Mouse (Mus musculus): Measurements from ENCODE around the gene Abca1.
A peak's percentile ranks its signal among the peaks of the same experiment; 100 is the strongest.

The Abca1 gene

DNA sequence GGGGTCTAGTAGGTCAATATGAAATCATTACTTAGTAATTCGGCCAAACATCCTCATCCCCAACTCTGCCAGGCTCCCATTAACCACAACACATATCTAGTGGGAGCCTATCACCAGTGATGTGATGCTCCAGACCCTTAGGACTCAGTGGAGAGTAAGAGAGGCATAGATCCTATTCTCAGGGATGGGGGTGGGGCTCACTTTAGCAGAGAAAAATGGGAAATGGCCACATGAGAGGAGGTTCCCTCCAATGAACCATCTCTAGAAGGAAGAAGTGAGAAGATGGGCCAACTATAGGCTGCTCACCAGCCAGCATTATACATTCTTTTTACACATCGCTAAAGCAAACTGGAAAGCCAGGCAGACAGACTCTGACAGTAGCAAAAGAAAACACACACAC, 10.9 kb downstream of the Abca1 start:
- DNase-seq, result no peak

DNA sequence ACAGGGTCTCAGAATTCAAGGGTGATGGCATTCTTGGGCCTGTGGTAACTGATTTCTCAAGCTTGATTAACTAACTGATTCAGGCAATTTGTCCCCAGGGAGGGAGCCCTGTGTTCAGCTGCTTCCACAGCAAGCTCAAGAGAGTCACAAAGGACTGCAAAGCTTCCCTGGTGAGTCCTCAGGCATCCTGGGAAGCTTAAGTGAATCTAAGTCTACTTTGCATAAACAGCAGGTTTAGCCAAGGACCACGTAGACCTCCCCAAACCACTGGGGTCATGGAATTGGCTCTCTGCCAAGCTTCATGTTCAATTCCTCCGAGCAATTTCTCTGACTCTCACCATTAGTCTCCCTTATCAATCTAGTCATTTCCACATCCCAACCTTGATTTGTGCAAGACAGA, 12.2 kb downstream of the Abca1 start:
- no peak for DNase-seq

DNA sequence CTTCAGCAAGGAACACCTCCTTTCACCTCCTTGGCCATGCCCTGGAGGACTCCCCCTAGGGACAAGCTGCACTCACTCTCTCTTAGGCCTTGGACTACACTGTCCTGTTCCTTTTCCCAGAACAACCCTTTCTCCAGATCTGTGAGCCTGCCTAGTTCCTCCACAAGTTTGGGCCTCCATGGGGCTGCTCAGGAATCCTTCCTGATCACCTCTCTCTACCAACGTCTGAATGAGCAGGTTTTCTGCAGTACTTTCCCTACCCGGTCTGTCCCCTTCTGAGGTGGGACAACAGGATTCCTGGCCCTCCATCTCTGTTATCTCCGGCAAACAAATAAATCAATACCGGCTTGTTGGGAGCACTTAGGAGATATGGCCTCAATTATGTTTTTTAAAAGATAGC, 12.6 kb downstream of the Abca1 start:
- DNase-seq, result no peak

DNA sequence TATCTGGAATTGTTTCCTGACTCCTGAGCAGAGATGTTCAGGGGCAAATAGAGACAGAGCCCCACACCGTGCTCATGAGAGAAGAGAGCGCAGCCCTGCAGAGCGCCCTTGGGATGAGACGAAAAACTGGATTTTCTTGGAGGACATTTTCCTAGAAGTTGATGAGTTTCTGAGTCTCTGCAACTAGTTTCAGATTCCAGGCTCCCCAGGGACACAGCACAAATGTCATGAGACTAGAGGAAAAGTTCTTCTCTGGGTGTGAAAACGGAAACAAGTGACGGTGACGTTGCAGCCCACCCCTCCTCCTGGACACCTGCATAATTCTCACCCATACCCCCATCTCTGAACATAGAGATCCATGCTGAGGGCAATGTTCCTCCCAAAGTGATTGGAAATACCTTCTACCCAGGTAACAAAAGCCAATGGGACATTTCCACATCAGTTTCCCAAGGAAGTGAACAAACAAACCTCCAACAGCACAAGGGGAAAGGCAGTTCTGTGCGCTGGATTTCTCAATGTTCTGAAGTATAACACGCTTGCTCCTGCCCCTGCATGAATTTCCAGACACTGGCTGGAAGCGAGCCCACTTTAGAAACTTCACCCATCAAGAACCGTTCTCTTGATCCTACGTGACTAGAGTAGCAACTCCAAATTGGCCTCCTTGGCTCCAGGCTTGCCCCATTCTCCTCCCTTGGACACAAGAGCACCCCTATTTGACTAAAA, 13.3 kb downstream of the Abca1 start:
- DNase-seq, result peak; percentile 20

DNA sequence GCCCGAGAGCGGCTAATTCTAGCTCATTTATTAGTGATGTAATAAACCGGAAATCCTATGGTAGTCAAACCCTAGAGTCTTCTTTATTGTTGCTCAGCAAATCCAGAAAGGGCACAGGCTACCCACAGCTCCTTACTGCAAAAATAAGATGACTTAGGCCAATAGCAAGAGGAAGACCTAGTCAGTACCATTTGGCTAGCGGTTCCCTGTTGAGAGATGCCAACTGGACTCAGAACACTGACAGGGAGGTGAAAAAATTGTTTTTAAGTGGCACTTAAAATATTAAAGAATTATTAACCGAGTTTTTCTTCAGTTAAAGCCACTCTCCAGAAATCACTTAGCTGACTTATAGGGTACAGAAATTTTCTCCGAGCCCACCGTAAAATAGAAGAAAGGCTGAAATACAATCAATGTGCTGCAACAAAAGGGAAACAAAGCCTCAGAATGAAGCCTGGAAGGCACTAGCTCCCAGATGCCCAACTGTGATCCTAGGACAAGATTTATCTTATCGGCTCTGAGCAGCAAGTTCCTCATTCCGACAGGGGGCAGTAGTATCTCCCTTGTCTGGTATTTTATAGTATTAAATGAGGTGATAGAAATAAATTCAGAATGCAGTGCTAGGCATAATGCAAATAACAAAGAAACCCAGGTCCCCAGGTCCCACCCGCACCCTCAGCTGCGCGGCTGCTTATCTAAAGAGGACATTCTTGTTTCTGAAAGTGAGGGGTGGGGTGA, 14.1 kb downstream of the Abca1 start:
- DNase-seq, result peak; percentile 47

DNA sequence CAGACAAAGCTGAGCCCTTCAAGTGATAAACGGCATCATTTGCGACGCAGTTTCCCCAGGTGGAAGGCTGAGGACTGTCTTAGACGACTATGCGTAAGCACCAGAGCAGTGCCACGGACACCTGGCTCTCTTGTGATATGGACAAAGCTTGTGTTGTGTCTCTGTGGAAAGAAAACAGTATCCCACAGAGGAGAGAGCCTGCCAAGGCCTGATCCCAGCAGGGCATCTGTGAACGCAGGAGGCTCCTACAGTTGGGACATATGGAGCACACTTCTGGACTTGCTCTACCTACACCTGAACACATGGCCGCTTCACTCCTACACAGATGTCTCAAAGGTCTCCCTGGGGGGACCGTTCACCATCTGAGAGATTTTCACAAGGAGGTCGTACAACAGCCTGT, 15.1 kb downstream of the Abca1 start:
- peak; percentile 92 for DNase-seq

DNA sequence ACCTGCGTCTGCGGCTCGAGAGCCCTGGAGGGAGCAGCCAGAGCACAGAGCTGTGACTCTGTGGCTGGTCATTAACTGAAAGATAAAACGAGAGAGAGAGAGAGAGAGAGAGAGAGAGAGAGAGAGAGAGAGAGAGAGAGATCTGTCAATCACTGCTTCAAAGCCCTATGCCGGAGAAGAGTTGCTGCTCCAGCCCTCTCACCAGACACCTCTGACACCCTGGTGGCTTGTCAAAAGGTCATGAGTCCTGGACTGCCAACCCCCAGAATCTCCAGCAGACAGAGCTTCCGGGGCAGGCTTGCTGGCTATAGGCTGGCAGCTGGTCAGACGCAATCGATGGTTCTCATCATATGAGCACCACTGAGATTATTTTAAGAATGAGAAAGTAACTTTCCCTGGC, 15.7 kb downstream of the Abca1 start:
- peak; percentile 45 for DNase-seq

DNA sequence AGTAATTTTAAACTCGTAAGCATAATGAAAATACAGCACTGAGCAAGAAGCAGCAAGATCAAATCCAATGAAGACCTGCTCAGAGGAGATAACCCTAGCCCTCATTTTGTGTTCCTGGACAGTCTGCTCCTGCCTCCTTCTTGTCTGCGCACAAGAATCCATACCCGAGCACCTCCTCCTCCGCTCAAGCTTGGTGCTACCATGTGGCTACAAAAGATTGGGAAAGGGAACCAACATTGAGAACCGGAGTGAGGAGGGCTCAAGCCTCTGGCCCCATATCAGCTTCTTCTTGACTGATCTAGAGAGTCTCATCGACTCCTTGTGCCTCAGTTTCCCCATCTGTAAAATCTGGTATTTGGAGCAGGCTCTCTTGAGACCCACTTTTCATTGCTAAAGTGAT, 19.0 kb downstream of the Abca1 start:
- no peak for DNase-seq

DNA sequence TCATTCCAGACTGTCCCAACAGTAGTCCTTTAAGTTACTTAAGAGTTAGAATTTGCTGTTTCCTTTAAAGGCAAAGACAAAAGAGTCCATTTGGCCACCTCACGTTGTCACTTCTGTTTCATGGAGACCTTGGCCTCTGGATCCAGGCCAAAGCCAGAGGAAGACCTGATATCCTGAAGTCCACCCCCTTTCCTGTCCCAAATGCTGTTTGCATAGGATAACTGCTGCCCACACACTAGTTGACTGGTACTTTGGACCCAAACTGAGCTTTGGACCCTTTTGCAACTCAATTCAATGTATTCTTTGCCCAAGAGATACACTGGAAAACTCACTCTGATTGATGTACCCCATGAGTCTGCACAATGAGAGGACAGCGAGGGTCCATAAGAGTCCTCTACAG, 20.2 kb downstream of the Abca1 start:
- DNase-seq, result no peak

DNA sequence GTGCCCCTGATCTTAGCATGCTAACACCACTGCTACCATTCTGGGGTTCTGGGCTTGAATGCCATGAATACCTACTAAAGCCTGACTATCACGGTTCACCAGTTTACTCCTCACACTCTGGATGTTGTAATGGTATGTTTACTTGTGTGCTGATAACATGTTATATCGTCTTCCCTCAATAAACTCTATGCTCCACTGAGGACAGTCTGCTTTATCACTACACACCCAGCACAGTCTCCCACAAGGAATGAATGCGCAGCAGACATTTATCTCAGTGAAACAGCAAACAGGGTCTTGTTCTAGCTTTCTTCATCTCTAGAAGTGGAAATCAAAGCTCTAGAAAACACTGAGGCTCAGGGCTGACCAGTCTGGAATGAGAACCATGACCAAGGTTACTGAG, 20.7 kb downstream of the Abca1 start:
- no peak for DNase-seq

DNA sequence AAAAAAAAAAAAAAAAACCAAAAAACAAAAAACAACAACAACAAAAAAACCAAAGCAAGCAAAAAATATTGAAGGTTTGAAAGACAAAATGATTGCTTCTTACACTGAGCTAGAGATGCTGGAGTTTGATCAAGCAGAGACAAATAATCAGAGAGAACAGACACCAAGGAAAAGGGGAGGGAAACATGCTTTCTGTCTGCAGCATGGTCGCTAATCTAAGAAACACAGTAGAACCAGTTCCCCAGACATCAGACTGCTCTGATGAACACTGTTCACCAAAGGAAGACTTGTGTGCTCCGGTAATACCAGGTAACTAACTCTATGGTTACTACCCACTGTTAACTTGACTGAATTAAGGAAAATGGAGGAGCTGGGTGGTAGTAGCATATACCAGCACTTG, 22.6 kb downstream of the Abca1 start:
- no peak for DNase-seq

DNA sequence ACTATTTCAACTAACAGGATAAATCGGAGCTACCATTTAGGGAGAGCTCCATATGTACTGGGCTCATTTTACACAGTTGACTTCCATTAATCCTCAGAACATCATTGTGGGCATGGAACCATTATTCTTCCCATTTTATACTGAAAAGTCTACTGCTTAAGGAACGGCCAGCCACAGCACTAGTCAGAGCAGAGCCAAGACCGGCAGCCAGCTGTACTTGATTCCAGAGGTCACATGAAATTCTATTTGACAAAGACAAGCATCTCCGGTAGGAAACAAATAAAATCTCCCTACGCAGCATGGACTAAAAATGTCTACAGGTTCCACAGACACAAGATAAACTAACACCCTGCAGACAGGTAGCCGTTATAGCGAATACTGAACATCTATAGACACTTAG, 24.9 kb downstream of the Abca1 start:
- DNase-seq, result no peak

DNA sequence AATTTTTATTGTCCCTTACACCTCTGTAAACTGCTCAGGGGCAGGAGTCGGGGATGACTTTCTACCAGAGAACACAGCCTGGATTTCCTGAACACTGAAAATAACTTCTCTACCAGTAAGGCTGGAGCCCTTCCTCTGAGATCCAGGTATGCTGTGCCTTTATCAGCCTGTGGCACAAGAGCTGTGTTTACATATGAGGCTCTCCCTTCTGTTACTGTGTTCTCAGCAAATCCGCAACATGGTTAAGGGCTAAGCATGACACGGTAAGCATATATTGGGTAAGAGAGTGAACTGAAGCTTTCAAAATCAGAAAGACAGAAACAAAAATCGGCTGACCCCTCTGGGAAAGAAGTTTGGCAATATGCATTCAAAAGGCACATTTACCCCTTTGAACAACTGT, 25.7 kb downstream of the Abca1 start:
- DNase-seq, result no peak

DNA sequence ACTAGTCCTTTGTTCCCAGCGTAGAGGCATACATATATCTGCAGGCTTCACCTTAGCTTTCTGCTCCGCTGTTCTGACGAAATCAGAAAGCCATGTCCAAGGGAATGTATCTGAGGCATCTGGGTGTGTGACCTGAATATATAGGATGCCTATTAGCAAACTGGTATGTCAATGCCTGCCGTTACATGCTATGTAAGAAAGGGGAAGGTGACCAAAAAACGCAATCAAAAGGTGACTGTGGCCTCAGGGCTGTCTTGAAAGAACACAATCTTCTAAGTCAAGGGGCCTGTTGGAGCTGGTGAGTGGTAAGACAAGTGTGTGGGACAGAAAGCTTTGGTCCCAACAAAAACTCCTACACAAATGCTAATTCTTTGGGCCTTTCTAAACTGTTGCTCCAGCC, 28.2 kb downstream of the Abca1 start:
- DNase-seq, result no peak

DNA sequence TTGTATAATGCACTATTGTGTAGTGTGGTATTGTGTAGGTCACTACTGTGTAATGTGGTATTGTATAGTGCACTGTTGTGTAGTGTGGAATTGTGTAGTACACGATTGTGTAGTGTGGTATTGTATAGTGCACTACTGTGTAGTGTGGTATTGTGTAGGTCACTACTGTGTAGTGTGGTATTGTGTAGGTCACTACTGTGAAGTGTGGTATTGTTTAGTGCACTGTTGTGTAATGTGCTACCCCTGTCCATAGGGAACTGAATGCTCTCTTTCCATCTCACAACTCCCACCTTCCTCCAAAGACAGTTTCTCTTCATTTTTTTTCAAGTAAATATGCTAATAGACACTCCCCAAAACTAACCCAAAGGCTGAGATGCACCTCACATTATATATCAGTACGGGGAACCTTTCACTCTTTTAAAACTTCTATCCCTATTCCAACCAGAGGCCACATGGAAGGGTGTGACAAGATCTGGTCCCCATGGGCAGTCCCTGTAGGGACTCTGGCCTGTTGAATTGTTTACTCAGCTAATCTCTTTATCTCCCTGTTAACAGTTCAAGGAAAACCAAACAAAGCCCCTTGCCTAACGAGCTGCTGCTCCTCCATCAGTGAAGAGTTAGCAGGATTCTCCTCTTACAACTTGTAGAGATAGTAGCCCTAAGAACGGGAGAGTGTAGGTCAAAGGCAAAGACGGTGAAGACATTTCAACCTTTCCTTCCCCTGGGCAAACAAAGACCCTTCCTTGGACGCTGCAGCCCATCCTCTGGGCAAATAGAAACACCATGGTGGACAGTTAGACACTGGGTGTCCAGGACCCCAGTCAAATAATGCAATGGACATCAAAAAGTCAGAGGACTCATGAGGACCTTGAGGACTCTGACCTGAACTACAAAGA, 28.8 kb downstream of the Abca1 start:
- DNase-seq, result no peak

DNA sequence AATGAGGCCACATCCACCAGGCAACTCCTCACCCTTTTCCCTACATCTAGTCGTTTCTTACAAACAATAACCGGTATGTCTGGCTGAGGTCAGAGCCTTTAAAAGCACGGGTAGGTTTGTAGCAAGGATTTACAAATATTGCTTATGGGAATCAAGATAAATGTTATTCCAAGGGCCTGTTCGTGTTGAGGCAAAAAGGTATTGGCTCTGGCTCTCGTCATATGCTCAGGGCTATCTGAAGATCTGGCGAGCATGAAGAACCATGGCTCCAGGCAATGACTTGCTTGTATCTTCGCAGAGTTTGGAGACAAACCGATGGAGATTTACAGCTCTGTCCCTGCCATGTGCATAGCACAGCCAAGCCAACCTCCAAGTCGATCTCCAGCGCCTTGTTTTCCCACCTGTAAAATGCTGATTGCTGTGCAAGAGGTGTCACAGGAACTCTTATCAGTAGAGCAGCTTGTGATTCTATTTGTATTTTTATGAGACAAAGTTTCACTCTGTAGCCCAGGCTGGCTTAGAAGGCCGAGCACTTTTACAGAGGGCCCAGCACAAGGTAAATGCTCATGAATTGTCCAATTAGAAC, 29.9 kb downstream of the Abca1 start:
- no peak for DNase-seq

DNA sequence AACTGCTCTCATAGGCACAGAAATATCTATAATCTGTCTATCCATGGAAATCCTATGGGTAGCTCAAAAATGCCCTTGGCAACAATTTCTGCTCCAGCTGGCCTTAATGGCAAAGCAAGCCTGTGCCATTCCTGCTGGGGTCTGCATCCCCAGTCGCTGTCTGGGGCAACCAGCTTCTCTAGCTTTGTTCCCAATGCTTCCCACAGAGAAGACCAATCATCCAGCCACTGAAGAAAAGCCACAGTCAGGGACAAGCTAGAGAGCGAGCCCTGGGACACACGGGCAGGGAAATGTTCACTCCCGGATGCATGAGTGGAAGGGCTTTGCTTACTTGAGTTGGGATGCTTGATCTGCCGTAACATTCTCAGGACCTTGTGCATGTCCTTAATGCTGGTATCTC, 32.4 kb downstream of the Abca1 start:
- no peak for DNase-seq

DNA sequence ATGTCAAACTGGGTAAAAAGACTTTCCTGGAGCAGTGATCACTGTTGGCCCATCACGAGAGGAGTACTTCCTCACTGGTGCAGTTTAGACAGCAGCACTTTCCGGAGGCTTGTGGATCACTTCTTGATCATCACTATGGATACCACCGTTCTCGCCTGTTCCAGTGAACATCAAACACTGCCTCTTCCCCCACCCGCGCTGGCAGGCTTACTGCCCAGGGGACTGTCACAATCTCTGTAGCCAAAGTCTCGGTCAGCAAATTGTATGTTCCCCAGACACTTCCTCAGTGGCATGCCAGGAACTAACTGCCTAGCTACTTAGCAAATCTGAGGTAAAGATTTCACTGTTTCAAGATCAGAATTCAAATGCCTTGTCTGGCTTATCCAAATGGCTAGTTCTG, 32.9 kb downstream of the Abca1 start:
- no peak for DNase-seq

DNA sequence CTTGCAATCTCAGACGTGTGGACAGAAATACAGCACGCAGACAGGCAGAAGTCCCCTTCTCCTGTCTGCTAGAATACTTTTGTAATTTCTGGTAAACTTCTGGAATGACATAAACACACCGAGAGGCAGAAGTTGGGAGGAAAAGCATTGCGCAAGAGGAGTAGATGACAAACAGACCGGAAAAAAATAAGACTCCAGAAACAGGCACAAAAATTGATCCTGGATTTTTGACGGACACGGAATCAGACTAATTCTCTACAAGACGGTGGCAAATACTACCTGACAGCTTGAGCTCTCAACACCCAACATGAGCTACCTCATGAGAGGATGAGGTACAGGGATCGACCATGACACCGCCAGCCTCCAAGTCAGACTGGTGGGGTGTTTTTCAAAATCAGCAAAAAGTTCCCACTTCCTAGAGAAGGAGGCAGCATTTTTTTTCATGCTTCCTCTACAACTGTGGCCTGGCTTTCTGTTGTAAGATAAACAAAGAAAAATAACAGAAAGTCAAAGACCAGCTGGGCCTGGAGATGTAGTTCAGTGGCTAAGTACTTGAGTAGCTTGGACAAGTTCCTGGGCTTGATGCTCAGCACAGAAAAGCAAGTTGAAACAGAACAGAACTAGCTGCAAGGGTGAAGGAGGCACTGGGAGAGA, 34.7 kb downstream of the Abca1 start:
- no peak for DNase-seq

DNA sequence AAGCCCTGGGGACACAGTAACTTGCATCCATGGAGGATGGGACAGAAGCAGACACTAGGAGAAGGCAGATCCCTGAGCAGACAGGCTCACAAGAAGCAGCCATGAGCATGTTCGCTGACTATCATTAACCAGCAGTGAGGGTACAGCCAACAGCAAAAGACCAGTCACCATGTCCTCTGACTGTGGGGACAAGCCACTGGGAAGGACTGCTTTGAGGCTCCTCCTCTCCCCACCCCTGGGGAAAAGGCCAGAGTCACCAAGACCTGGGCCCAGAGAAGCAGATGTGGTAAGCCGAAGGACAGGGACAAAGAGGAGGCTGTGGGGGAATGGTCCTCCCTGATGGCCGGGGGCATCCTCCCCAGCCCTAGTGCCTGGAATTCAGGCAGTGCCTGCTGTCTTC, 37.4 kb downstream of the Abca1 start:
- no peak for DNase-seq

DNA sequence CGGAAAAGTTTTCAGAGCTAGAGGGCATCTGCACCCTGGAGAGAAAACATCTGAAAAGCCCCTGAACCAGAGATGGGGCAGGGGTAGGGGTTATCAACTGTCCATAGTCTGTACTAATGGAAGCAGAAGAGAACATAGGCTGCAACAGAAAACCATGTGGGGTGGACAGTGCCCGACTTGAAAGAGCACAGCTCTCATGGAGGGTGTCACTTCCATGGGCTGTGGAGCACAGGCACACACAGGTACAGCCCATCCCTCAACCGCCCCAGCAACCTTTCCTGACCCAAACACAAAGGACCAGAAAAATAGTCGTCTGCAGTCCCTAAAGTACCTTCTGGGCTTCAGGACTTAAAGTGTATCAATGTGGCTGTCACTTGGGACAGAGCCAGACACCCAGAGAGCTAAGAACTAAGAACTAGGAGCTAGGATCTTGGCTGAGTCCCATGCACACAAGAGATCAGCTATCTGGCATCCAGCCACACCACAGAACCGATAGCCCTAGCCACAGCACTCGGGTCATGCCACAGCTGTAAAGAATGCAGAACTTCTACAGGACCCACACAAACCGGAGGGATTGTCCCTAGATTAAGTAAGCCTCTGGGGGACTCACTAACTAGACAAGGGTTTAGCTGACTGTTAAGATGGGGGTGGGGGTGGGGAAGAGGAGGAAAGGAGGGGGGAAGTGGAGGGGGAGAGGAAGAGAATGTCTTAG, 38.0 kb downstream of the Abca1 start:
- DNase-seq, result peak; percentile 17

DNA sequence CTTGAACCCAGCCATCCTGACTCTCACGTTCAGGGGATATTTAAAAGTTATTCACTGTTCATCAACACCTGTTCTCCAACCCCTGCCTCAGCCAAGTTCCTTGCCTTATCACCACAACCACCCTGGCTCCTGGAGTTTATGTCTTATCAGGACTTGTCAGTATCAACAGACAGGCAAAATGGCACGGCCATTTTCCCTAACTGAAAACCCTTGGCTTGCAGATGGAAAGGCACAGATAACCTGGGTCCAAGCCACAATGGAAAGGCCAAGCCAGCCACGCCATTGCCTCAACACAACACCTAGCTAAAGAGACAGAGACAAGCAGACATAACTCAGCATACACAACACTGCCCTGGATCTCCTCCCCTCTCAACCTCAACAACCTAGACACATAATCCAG, 38.6 kb downstream of the Abca1 start:
- DNase-seq, result no peak
